Mouse (Mus musculus): ENCODE measurements at regions not wholly inside any gene's neighbourhood (a gene's known extent, or its start where the extent isn't known, plus 50 kb on each side); places are given as distances from the start of the nearest gene placed in this dataset.

DNA sequence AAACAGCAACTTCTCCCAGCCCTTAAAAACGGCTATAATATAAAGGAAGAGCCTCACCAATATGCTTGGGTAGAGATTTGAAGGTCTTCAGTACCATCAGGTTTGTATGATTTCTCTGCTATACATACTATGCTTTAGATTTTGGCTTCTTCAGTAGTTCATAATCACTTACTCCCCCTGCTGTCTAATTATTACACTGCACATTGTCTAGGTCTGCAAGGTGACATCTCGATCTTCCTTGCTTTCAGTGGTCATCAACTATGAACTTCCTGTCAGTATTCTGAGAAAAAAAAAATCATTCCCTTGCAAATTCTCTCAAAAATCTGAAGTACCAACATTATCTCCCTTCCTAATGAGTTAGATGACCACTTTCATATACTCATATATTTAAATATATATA, 225.4 kb upstream of the Galnt5 start:
- peak; percentile 51 for DNase-seq (ENCODE audit: low read depth, low spot score)

DNA sequence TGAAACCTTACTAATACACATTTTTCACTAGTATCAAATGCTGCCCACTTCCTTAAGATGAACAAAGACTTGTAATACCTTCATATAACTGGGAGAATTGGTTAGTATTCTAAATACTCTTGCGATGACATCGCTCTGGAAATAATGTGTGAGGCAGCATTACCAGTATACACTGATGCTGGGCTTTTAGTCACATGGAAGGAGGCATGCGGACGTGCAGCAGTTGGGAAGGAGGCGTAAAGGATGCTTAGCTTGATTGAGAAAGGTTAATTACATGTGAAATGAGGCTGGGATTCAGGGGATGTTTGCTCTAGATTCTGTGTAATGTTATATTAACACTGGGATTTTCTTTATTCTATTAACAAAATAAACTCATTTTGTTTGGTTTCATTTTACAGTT, 221.5 kb upstream of the Galnt5 start:
- no peak for DNase-seq (ENCODE audit: low read depth, low spot score)

DNA sequence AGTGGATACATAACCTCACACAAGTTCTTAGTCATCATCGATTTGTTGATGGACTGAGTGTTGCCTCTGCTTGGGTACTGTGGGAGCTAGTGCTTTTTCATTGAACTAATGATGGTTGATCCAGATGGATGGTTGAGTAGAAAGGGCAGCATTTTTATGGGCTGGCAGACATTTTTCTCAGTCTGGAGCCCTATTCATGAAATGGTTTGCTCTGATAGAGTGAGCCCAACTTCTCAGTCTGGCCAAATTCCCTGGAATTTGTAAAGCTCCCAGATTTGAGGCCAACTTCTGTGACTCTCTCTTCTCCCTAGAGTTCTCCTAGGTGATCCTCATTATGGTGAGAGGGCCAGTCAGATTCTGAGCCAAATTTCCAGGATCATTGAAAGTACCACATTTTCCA, 216.8 kb upstream of the Galnt5 start:
- DNase-seq (ENCODE audit: low read depth, low spot score) = no peak

DNA sequence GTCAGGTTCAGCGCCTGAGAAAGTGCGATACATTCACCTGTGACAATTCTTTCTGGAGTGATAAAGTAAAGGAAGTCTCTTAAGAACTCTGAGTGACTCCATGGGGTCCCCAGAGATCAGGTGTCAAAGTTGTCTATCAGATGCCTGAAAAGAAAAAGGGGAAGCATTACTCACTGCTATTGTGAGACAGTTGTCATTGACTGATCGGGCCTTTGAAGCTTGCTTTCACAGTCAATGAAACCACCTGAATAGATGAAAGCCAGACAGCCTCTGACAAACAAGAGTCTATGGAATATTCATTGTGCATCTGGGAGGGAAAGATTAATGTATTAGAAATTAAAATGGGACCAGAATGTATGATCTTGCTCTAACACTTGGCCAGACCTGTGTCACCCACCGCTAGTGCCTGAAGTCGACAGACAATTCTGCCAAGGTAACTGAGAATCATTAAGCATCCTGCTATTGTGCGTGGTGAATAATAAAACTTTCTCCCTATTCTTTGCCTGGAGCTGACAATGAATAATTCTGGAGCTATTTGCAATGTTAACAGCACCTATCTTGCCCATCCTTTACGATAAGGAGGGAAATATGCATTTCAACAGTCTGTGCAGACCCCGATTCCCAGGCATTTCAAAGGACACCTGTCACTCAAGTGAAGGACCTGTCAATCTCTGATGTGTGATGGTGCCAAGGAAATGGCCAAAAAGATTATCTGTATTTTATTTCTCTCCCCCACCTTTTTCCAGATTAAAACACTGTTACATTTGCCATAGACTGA, 204.0 kb upstream of the Galnt5 start:
- DNase-seq (ENCODE audit: low read depth, low spot score) = no peak

DNA sequence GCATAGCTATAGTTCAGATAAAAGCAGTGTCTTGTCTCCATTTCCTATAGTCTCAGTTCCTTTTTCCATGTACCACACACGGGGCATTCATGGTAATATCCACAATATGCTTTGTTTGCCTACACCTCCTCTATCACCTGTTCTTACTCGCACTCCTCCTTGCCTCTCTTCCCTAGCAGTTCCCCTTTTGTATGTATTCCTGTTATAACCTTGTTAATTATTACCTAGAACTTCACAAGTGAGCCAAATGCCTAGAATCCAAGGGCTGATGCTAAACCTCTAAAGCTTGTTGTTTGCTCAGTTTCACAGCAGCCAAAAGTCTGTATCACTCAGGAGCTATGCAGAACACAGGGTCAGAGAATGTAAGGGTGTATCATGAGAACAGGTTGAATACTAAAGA, 198.4 kb upstream of the Galnt5 start:
- DNase-seq (ENCODE audit: low read depth, low spot score) = no peak

DNA sequence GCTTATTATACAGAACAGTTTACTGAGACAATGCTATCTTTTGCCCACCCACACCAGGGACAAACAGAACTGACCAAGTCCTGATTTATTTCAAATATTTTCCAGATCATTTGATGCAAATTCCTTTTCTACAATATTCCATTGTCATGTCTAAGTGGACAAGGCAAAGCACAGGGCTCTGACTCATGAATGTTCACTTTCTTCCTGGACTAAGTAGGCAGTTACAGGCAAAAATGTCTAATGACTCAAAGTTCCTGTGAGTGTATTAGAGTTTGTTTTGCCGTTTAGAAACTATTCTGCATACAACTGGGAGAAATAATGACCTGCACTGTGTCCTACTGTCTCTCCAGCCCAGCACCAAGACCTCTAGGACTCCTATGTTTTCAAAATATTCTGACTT, 189.8 kb upstream of the Galnt5 start:
- DNase-seq (ENCODE audit: low read depth, low spot score) = no peak

DNA sequence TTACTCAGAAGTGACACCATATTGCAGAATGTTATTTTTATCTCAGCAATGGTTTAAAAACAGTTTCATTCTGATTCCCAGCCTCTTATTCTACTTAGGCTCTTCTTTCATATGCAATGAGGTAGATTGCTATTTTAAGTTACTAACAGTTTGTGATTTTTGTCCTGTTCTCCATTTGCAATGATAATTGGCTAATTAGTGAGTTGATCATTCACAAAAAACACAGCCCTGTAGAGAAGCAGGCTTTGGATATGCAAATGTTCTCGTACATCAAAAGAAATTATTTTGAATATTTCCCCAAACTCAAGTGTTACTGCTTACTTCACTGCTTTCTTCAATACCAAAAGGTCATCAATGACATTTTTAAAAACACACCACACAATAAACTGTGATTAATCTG, 184.7 kb upstream of the Galnt5 start:
- no peak for DNase-seq (ENCODE audit: low read depth, low spot score)

DNA sequence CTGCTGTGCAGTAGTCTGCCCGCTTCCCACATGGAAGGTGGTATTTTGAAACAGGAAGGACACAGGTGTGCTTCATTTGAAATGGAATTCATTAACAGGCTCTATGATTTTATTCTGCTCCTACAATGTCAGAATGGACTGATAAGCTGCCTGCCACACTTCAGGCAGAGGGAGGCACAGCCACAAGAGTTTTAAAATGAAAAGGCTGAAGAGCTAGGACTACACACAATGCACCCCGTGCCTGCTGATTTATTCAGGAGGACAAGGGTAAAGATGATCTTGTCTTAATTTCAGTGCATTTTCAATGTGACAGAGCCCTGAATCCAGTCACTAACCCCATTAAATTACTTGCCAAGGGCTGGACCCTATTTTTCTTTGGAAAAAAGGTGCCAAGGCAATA, 177.3 kb upstream of the Galnt5 start:
- no peak for DNase-seq (ENCODE audit: low read depth, low spot score)

DNA sequence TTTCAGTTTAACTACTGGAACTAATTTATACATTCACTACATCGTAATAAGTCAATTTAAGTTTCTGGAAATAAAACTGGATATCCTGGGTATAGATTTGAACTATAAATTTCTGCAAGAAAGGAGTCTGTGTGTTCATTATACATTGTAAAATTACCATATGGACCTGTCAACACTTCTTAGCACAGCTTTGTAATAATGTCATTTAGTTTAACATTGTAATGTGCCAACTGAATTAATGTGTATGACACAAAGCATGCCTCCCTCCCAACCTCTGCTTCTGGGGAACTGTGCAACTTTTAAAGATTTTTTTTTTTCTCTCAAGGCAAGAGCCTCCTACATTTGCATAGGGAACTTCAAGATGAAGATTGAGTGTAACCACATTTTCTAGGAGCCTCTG, 176.8 kb upstream of the Galnt5 start:
- no peak for DNase-seq (ENCODE audit: low read depth, low spot score)

DNA sequence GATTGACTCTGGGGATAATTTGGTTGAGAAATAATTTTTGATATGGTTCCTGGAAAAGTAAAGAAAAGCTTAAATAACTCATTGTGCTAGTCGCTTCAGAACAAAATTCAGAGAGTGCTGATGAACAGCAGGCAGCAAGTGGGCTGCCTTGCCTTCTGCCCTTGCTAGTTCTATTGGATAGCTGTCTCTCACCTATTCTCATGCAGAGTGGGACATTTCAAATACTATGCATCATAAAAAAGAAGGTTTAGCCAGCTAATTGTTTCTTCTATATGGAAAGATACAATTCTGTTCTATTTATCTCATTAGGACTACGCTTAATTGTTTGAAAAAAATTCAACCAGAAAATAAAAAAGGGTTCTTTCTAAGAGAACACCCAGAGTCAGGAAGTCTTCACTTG, 169.4 kb upstream of the Galnt5 start:
- no peak for DNase-seq (ENCODE audit: low read depth, low spot score)

DNA sequence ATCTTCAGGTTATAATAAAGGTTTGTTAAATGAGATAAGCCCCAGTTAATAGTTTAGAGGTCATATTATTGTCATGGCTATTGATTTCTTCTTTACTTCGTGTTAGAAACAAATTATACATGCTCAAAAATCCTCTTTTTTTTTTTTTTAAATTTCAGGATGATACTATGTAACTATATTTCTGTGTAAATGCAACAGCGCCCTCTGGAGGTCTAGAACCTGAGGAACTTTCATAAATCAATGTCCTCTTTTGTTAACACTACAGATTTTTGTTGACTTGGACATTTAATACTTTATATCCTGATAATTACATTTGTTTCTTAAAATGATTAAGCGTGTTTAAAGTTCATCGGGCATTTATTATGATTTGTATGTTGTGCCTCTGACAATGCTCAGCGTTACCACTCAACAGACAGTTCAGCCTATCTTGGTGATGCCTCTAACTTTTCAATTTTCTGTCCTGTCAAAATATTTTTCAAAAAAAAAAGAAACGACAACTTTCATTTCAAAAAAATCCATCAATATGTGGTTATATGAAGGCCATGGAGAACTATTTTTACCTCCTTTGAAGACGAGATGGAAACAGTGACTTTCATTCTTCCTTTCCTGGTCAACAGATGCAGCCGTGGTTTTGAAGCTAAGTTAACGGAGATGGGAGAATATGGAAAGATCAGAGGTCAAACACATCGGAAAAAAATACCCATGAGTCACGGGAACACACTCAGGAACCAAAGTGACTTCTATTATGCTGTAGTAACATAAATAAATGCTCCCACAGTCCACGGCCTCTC, 164.9 kb upstream of the Galnt5 start:
- peak; percentile 59 for DNase-seq (ENCODE audit: low read depth, low spot score)

DNA sequence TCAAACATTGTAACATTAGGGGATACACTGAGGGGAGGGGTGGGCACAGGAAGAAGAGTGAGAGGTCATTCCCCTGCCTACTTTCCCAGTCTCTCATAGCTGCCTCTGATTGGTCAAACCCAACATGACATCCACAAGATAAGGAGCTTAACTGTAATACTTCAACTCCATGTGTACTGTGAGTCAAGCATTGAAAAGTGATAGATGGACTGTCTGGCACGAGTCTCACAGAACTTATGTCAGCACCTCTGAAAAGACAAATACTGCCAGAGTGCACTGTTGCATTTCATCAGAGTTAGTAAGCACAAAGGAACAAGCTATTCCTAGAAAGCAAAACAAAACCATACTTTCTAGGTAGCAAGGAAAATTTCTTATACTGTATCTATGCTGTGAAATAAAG, 152.5 kb upstream of the Galnt5 start:
- no peak for DNase-seq (ENCODE audit: low read depth, low spot score)

DNA sequence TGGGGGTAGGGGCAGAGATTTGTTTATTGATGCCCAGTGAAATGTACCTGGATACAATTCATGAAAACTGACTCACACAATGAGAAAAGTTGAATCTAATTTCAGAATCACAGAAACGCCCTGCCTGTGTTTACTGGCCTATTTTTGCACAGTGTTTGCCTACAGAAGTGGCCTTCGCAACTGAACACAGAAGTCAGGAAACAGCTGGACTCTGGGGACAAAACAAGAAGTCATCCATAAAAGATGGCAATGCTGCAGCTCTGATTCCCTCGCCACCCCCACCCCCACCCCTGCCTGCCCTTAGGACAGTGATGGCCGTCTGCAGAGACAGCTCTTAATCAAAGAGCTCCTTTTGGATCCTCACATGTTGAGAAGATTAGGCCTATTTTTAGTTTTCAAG, 150.0 kb upstream of the Galnt5 start:
- DNase-seq (ENCODE audit: low read depth, low spot score) = no peak

DNA sequence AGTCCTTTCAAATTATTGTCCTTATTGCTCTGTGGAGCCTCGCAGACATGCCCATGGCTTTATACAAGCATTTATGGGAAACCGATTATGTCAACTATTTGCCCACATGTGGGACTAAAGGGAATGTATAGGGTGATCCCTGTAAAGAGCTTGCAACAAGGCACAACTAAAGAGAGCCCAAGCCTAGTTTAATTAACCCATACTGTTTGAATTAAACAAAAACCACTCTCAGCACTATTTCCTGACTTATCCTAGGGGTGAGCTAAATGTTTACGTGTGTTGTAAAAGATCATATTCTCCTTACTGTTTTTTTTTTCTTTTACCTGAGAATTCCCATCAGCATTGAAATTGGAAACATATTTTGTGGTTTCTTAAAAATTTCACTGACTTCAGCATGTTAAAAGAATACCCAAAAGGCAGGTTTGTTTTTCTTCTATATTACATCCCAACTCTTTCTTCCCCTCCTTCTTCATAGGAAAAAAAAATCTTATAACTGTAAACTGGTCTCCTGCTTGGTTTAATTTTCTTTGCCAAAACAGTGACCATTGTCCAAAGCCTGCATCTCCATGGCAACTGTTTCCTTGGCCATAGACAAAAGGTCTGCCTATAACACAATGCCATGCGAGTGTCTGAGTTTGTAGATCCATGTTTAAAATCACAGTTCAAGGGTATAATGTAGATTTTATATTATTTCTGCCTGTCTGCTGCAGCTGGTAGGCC, 148.2 kb upstream of the Galnt5 start:
- no peak for DNase-seq (ENCODE audit: low read depth, low spot score)

DNA sequence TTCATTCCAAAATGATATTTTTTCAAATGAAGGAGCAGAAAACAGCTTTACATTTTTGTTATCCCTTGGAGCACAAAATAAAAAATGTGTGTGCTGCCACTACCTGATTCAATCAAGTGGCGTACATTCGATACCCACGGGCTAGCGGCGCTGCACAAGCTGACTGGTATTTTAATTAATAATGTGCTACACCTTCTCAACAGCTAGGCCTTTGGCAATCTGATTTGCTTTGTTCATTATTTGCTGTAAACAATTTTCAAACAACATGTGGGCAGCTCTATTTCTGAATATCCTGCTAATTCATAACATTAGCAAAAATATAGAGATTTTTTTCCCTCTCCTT, 147.7 kb upstream of the Galnt5 start:
- DNase-seq (ENCODE audit: low read depth, low spot score) = no peak

DNA sequence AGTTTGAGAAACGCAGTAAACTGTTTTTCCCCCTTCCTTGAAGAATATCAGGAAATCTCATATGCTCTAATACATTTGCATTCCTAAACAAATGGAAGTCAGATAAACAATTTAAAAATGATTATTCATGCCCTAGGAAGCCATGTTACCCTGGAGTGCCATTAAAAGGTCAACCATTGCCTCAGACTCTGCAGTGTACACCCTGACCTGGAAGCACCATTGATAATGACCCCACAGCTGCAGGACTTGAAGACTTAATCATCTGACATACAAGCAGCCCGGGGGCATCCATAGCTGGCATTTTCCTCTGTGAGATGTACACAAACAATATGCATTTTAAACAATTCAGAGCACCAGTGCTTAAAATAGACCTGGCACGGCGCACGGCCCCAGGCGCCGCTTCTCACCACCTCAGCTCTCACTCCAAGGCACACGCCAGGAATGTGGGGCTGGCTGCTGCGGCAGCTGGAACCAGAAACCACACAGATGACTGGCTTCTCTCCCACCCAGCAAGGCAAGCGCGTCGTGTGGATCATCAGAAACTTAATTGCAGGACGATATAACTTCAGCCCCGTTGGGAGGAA, 141.1 kb upstream of the Galnt5 start:
- no peak for DNase-seq (ENCODE audit: low read depth, low spot score)

DNA sequence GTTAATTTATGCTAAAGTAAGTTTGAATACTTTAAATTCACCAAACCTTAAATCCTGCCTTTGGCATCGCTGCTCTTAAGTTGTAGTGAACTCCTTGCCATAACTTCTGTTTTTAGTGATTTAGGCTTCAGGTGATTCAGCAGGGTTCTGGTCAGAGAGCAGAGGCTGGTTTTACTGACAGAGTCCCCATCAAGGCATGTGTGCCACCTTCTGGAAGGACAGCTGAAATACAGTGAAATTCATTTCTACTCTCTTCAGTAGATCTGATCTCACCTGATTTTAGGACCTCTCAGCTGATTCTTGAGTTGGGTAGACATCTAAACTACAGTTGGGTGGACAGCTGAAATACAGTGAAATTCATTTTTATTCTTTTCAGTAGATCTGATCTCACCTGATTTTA, 132.4 kb upstream of the Galnt5 start:
- DNase-seq (ENCODE audit: low read depth, low spot score) = no peak

DNA sequence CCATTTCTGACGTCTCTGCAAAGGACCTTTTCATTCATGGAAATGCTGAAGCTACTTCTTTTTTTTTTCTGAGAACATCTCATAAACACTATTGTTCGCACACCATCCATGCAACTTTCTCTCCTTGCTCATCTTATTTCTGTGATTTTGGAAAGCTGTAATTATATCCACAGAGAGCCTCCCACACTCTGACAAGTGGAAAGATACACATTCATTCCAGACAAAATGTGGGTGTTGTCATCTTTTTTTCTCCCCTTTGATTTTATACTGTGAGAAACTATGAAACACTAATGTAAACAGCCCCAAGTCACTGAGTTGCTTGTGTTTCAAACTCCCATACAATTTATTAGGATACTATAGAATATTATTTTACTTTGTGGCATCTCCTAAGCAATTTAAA, 129.6 kb upstream of the Galnt5 start:
- no peak for DNase-seq (ENCODE audit: low read depth, low spot score)

DNA sequence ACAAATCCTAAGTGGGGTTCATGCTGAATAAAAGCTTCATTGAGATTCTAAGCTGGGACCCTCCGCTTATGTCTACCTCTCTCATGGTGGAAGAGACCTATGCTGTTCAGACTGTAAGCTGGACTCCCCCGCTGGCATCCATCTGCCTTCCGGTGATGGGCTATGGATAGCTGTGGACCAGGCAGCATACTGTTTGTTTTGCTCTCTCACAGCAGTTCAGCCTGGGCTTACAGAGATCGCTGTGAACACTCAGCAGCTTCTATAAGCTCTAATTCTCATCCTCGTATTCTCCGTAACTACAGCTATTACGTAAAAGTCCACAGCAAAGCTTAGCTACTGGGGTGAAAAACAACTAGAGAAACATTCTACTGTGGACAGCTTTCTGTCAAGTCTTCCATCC, 97.5 kb upstream of the Galnt5 start:
- DNase-seq (ENCODE audit: low read depth, low spot score) = no peak

DNA sequence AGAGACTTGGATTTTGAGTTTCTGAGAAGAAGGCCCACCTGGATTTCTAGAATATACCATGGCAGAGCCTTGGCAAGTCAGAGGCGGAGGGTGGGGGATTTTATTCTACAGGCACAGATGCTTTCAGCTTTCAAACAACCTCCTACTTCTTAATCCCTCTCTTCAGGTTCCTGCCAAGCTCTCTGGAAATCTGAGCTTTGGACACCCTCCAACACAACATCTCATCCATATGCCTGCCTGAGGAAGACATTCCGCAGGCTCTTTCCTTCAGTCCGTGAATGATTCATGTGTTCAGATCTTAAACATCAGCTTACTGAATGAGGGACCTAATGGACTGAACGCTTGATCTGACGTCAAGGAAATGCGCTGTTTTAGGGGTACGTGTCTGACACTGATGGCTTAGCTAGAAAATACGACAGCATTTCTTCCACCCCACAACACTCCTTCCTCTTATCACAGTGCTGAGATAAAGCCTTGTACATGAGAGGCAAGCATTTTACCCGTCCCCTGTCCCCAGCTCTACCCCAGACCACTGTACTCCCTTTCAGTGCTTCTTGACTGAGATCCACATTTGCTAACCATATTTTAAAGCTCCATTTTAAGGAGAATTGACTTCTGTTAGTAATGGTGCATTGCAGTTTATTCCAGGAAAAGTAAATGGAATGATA, 97.0 kb upstream of the Galnt5 start:
- no peak for DNase-seq (ENCODE audit: low read depth, low spot score)

DNA sequence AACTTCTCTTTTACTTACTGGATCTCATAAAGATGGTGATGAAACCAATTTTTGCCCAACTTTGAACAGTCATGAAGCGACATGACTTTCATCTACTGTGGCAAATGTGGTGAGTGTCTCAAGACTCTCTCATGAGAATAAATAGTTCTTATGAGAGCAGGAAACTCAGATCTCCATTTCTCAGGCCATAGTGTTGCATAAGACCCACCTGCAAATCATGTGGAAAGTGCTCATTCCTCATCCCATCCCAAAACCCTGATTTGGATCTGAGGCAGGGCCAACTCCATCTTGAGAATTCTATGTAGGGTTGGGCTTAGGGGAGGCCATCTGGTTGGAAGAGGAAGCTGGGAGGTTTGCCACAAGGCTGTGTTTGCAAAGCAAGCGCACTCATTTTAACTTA, 92.5 kb upstream of the Galnt5 start:
- no peak for DNase-seq (ENCODE audit: low read depth, low spot score)

DNA sequence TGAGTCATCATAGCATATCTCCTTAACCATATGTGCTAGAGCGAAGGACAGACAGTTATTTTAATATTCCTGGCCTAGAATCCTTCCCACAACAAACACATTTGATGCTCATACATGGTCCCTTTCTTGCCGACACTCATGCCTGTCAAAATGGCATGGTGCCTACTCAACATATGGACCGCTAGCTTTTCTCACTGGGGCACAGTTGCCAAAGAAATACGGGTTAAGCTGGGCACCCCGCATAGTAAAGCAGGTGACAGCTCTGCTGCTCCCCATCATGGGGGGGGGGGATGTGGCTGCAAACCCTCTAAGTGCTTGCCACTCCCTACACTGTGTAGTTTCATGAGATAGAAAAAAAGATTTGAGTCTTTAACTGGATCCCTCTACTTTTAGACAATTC, 90.7 kb upstream of the Galnt5 start:
- DNase-seq (ENCODE audit: low read depth, low spot score) = no peak
